Mouse (Mus musculus) ES-Bruce4 (cell line): ENCODE results near the gene Lgi1.
A peak's percentile ranks its signal among the peaks of the same experiment; 100 is the strongest.

Source experiments
- CTCF ChIP-seq: IDR thresholded peaks from one replicate; pipeline ENCODE4 v1.8.1; 2011; ENCODE audit warnings: low read depth, low read length
- EP300 ChIP-seq: IDR thresholded peaks from 2 replicates; pipeline ENCODE4 v1.6.1; 2011; ENCODE audit warnings: low read depth, low read length; ENCODE audit not compliant: insufficient read depth
- POLR2A ChIP-seq: IDR thresholded peaks from one replicate; pipeline ENCODE4 v1.8.1; 2011; ENCODE audit warnings: low read length; ENCODE audit not compliant: insufficient read depth

GRCm38 (mm10) chr19:38237834-38238212, 26.5 kb upstream of the Lgi1 start:
- TF ChIP-seq POLR2A, result peak; percentile 90
- no peak for TF ChIP-seq CTCF
- no peak for TF ChIP-seq EP300
